Mouse (Mus musculus): ENCODE data around the gene Ntrk2. TPM values are rescaled to one million over a fixed set of nuclear protein-coding genes. Genes with fewer than 3 reads are reported as not detected.

Gene Ntrk2
- polyA plus RNA-seq, 1 experiment from 2014 or later: 94.2 TPM

DNA sequence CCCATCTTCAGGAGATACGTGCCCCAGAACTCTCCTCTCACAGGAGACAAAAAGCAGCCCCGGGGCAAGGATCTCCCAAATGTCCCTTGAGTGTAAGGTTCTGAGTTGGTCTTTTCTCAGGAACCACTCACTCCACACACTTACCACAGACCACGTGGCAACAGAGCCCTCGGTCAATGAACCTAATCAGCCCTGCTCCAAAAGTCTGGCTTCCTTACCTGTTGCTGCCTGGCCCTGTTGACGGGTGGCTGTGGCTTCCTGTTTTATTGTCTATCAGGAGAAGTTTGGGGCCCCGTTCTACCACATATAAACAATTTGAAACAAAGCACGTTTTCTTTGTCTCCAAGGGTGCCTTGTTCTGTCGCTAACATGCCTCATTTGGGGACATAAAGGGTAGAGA lies 357.6 kb downstream of the Ntrk2 start:
- Histone ChIP-seq H3K4me1 (replicated peaks) (no peaks in the 10 kb centered on the region), H3K27ac (replicated peaks) (no peak overlapping the region), H3K9me3 (no peaks in the 10 kb centered on the region), H3K9ac (no peak overlapping the region), H3K27me3 (no peaks in the 10 kb centered on the region), H3K4me2 (no peak overlapping the region), H3K36me3 (no peaks in the 10 kb centered on the region), H3K4me3 (no peak overlapping the region)
- no peak for ATAC-seq (ENCODE audit: low read depth)
- WGBS: 79% methylated on average over 8 of the region's 8 CpGs

DNA sequence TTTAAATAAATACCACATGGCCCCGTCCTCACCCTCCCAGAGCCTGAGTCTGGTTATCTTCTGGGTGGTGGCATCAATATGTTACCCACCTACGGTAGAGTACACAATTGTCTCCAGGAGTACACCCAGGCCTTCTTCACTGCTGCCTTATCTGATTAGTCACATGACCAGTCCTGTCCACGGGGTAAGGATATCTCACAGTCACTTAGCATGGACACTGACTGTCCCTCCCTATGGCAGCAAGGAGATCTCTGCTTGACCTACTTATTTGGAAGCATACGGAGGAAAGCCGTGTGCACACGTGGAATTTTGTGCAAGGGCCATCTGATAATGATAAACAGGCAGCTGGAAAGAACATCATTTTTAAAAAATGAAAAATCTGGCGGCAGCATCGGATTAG lies 367.5 kb downstream of the Ntrk2 start:
- ATAC-seq (ENCODE audit: low read depth): no peak
- 84% methylated on average over 8 of the region's 8 CpGs for WGBS

DNA sequence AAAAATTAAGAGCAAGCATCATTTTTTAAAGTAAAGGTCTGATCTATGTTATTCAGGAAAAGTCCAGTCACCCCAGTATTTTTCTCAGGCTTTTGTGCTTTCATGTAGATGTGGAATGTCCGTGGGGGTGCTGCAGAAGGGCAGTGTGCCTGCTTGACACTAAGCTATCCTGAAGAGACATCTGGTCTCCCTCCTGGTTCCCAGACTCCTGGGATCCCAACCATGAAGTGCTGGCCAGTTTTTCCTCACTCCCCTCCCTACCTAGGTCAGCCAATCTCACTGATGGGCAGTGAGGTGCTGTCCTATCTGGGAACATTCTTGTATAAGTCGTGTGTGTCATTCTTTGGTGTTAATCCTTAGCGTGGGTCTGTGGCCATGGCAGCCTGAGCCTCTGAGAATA lies 369.7 kb downstream of the Ntrk2 start:
- Histone ChIP-seq H3K27me3 (no peaks in the 10 kb centered on the region), H3K4me1 (replicated peaks) (peaks cover 7% of the 10 kb centered on the region), H3K4me2 (no peak overlapping the region), H3K4me3 (no peak overlapping the region), H3K27ac (replicated peaks) (no peak overlapping the region), H3K9ac (no peak overlapping the region), H3K36me3 (no peaks in the 10 kb centered on the region), H3K9me3 (no peaks in the 10 kb centered on the region)
- no peak for ATAC-seq (ENCODE audit: low read depth)
- WGBS: 89% methylated on average over 3 of the region's 3 CpGs

More for the DNA sequence above, 367.5 kb downstream of the Ntrk2 start:
- H3K4me3 ChIP-seq: no peak overlapping the region
- H3K9me3 ChIP-seq: no peaks in the 10 kb centered on the region
- H3K36me3 ChIP-seq: no peaks in the 10 kb centered on the region
- H3K27ac ChIP-seq (replicated peaks): no peak overlapping the region
- no peak overlapping the region for H3K9ac ChIP-seq
- H3K4me1 ChIP-seq (replicated peaks): no peaks in the 10 kb centered on the region
- H3K27me3 ChIP-seq: no peaks in the 10 kb centered on the region
- H3K4me2 ChIP-seq: no peak overlapping the region

DNA sequence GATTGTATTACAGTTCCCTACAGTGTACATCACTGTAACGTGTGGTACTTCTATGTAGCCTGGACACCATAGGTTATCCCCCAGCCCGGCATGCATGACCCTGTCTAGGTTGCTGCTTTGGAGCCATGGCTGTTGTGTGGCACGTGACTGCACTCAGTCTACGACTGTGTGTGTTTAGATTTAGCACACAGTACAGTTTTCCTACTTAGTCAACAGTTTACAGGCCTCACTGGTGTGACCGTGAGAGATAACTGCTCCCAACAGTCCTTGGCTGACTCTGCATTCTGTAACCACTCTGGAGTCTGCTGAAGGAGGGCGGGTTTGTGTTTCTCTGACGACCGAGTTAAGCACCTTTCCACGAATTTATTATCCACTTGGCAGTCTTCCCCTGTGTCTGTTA lies 370.1 kb downstream of the Ntrk2 start:
- peaks cover 11% of the 10 kb centered on the region for H3K4me1 ChIP-seq (replicated peaks)
- no peak overlapping the region for H3K9ac ChIP-seq
- H3K27ac ChIP-seq (replicated peaks): 0 out of 2 replicates have a peak overlapping the region, but pooled peaks have one; percentile 7
- H3K4me3 ChIP-seq: no peak overlapping the region
- H3K4me2 ChIP-seq: no peak overlapping the region
- H3K36me3 ChIP-seq: no peaks in the 10 kb centered on the region
- WGBS: 76% methylated on average over 9 of the region's 9 CpGs
- H3K9me3 ChIP-seq: no peaks in the 10 kb centered on the region
- H3K27me3 ChIP-seq: no peaks in the 10 kb centered on the region
- no peak for ATAC-seq (ENCODE audit: low read depth)

DNA sequence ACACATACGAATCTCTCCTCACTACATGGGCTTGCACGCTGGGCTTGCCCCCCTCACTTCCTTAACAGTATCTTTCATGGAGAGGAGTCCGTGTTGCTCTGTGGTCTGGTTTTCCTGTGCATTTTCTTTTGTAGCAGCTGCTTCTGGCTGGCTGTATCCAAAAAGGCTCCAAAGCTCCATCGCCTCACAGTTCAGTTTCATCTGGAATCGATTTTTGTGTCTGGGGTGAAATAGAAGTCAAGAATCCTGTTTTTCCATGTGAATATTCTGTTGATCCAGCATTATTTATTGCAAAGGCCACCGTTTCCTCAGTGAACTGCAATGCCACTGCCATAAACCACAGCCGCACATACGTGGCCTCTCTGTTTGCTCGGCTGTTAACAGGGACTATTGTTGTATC lies 370.6 kb downstream of the Ntrk2 start:
- Histone ChIP-seq H3K27ac (replicated peaks) (0 out of 2 replicates have a peak overlapping the region, but pooled peaks have one; percentile 7), H3K36me3 (no peaks in the 10 kb centered on the region), H3K9me3 (no peaks in the 10 kb centered on the region), H3K9ac (no peak overlapping the region), H3K4me3 (no peak overlapping the region), H3K4me1 (replicated peaks) (peaks cover 11% of the 10 kb centered on the region), H3K4me2 (no peak overlapping the region), H3K27me3 (no peaks in the 10 kb centered on the region)
- no peak for ATAC-seq (ENCODE audit: low read depth)
- 65% methylated on average over 9 of the region's 9 CpGs for WGBS

DNA sequence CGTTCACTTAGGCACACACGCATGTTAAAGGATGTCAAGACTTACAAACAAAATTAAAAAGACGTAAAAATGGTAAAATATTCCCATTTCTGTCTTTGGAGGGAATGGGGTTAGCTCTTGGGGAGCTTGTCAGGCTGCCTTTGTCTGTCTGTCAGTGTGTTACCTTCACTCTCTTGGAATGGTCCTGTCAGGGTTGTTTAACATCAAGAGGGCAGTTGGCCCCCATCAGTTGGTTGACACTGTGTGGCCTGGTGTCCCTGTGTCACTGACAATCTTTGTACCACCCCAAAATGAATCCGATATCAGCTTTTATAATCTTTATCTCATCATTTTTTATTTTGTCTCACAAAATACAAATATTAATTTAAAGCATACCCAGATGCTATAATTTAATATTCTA lies 373.6 kb downstream of the Ntrk2 start:
- no peak overlapping the region for H3K4me2 ChIP-seq
- 85% methylated on average over 4 of the region's 4 CpGs for WGBS
- H3K4me1 ChIP-seq (replicated peaks): peaks cover 11% of the 10 kb centered on the region
- no peaks in the 10 kb centered on the region for H3K27me3 ChIP-seq
- H3K9ac ChIP-seq: no peak overlapping the region
- no peak for ATAC-seq (ENCODE audit: low read depth)
- no peaks in the 10 kb centered on the region for H3K9me3 ChIP-seq
- H3K36me3 ChIP-seq: no peaks in the 10 kb centered on the region
- no peak overlapping the region for H3K27ac ChIP-seq (replicated peaks)
- no peak overlapping the region for H3K4me3 ChIP-seq

DNA sequence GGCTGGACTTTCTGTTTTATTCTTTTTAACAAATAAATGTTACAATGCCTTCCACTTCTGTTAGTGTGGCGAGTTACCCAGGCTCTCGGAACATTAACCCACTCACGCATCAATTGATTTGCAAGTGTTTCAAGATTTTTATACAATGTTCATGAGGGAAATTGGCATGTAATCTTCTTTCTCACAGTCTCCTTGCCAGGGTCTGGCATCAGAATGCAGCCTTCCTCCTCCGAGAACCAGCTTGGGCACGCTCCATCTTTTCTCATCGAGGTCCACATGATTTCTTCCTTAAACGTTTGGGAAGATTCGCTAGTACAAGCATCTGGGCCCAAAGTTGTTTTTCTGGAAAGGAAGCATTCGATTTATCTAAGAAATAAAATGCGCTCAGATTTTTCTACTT lies 374.4 kb downstream of the Ntrk2 start:
- Histone ChIP-seq H3K36me3 (no peaks in the 10 kb centered on the region), H3K27ac (replicated peaks) (0 out of 2 replicates have a peak overlapping the region, but pooled peaks have one; percentile 10), H3K9ac (no peak overlapping the region), H3K4me3 (no peak overlapping the region), H3K9me3 (peaks cover 5% of the 10 kb centered on the region; the same call in 1 of the 2 replicates), H3K27me3 (no peaks in the 10 kb centered on the region), H3K4me1 (replicated peaks) (peaks cover 11% of the 10 kb centered on the region), H3K4me2 (0 out of 2 replicates have a peak overlapping the region, but pooled peaks have one; percentile 3)
- ATAC-seq (ENCODE audit: low read depth): no peak
- WGBS: 67% methylated on average over 10 of the region's 10 CpGs

DNA sequence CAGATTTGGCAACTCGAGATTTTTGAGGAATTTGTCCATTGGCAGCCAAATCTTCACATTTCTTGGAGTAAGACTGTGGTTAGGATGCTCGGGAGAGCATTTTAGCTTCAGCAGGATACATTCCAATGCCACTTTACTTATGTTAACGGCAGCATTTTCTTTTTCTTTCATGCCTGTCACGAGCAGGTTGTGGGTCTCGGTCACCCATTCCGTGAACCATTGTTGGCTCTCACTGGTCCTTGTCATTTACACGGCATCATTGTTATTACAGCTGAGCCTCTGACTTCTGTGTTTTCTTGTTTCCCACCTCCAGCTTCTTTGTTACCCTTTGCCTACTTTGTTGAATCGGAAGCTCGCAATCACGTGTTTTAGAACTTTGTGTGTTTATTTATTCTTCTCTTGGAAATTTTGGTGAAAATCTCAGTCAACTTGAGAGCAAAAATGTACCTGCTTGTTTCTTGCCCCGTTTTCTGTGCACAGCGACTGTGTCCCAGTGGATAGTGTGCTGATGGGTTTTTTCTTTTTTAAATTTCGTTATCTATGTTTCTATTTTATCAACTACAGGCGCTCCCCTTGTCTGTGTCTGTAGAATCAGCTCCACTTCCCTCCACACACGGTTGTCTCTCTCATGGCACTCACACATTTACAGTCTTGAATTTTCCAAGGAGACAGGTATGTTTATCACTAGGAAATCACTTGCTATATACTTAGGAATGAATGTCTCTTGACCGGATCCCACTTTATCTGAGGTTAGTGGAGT lies 375.0 kb downstream of the Ntrk2 start:
- Histone ChIP-seq H3K4me2 (0 out of 2 replicates have a peak overlapping the region, but pooled peaks have one; percentile 3), H3K4me1 (replicated peaks) (peaks cover 11% of the 10 kb centered on the region), H3K27me3 (no peaks in the 10 kb centered on the region), H3K36me3 (no peaks in the 10 kb centered on the region), H3K4me3 (no peak overlapping the region), H3K9ac (no peak overlapping the region), H3K9me3 (peaks cover 5% of the 10 kb centered on the region; the same call in 1 of the 2 replicates), H3K27ac (replicated peaks) (0 out of 2 replicates have a peak overlapping the region, but pooled peaks have one; percentile 10)
- 57% methylated on average over 16 of the region's 16 CpGs for WGBS
- ATAC-seq (ENCODE audit: low read depth): no peak

DNA sequence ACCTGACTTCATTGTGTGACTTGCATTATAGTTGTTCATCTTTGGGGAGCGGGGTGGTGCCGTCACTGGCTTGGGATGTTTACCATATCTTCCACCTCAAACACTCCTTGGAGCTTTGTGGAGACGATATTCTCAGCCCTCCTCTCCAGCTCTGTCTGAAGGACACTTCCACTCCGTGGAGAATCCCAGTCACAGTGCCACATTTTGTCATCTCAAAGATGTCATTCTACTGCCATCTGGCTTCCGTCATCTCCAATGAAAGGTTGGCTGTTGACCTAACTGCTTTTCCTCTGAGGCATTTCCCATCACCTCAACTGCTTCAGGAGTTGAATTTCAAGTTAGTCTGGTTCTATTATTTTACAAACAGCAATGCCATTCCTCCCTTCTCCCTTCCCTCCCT lies 376.3 kb downstream of the Ntrk2 start:
- H3K27ac ChIP-seq (replicated peaks): no peak overlapping the region
- no peaks in the 10 kb centered on the region for H3K27me3 ChIP-seq
- H3K4me2 ChIP-seq: no peak overlapping the region
- no peak for ATAC-seq (ENCODE audit: low read depth)
- H3K9me3 ChIP-seq: peaks cover 5% of the 10 kb centered on the region; the same call in 1 of the 2 replicates
- H3K36me3 ChIP-seq: no peaks in the 10 kb centered on the region
- H3K9ac ChIP-seq: no peak overlapping the region
- H3K4me1 ChIP-seq (replicated peaks): peaks cover 11% of the 10 kb centered on the region
- no peak overlapping the region for H3K4me3 ChIP-seq
- 56% methylated on average over 5 of the region's 5 CpGs for WGBS

Other genes with a start within 250 kb of the Ntrk2 start
- gene Slc28a3, start 195.7 kb upstream of the Ntrk2 start, polyA plus RNA-seq (2015; fragmentation: Nextera tagmentation; extraction: Ambion mirVana): 0.04 TPM in 1 of 2 replicates, not detected in the other